Mouse (Mus musculus) heart, embryonic 13.5 days (tissue): Measurements from ENCODE around the gene Det1. TPM values are rescaled to one million over a fixed set of nuclear protein-coding genes. Genes with fewer than 3 reads are reported as not detected.

Experiments used
- ATAC-seq: fragments of 200-750 bp; cut with Nextera tagmentation; 2 replicates; pipeline ENCODE4 v1.8.0; 2017; ENCODE audit warnings: moderate TSS enrichment; ENCODE audit not compliant: insufficient number of reproducible peaks, low FRiP score, low TSS enrichment; ENCODE audit errors: extremely low read depth
- H3K27ac ChIP-seq: fragments of 300-500 bp; sonication (generic); replicated peaks from 2 replicates; pipeline ENCODE4 v1.5.1; 2015; ENCODE audit warnings: moderate library complexity, mild to moderate bottlenecking, inconsistent platforms
- H3K27me3 ChIP-seq: fragments of 300-500 bp; sonication (generic); replicated peaks from 2 replicates; pipeline ENCODE4 v1.6.1; 2015; ENCODE audit warnings: mild to moderate bottlenecking, inconsistent platforms
- H3K36me3 ChIP-seq: fragments of 300-500 bp; sonication (generic); 2 replicates; pipeline ENCODE4 v1.6.1; 2015; ENCODE audit warnings: mild to moderate bottlenecking, inconsistent platforms
- H3K4me1 ChIP-seq: fragments of 300-500 bp; sonication (generic); 2 replicates; pipeline ENCODE4 v1.6.1; 2015; ENCODE audit warnings: inconsistent platforms
- H3K4me2 ChIP-seq: fragments of 300-500 bp; sonication (generic); 2 replicates; pipeline ENCODE4 v1.6.1; 2015; ENCODE audit warnings: inconsistent platforms, mild to moderate bottlenecking, moderate library complexity
- H3K4me3 ChIP-seq: fragments of 300-500 bp; sonication (generic); 2 replicates; pipeline ENCODE4 v1.5.1; 2015; ENCODE audit warnings: moderate library complexity, mild to moderate bottlenecking, inconsistent platforms
- H3K9ac ChIP-seq: fragments of 300-500 bp; sonication (generic); 2 replicates; pipeline ENCODE4 v1.6.1; 2015; ENCODE audit warnings: inconsistent platforms, mild to moderate bottlenecking, moderate library complexity
- H3K9me3 ChIP-seq: fragments of 300-500 bp; sonication (generic); 2 replicates; pipeline ENCODE4 v1.6.1; 2016; ENCODE audit warnings: inconsistent platforms
- WGBS: fragments of 180-500 bp; shearing (Covaris S2); methylation state at CpG from one replicate; pipeline ENCODE4 v1.1.7; 2015; ENCODE audit warnings: mixed read lengths; 5-methylcytosine and 5-hydroxymethylcytosine counted together
- polyA plus RNA-seq: library from polyadenylated mRNA; unstranded; fragments of >200 nt; fragmentation: Nextera tagmentation; extraction: Ambion mirVana; gene quantifications from 2 replicates; pipeline ENCODE4 v1.2.1, GENCODE M21; 2015

Gene Det1
- polyA plus RNA-seq, 1 experiment from 2014 or later = 11.4 TPM

- no peak overlapping the region for H3K9ac ChIP-seq
- peak overlapping the region; percentile 32 for H3K4me3 ChIP-seq
- 4% methylated on average over 23 of the region's 23 CpGs for WGBS
- no peak for ATAC-seq
- H3K27ac ChIP-seq = no peak overlapping the region
- H3K9me3 ChIP-seq = no peaks in the 10 kb centered on the region
- H3K4me1 ChIP-seq = peaks cover 8% of the 10 kb centered on the region
- no peaks in the 10 kb centered on the region for H3K36me3 ChIP-seq
- H3K4me2 ChIP-seq = peak overlapping the region; percentile 59
- peaks cover 90% of the 10 kb centered on the region for H3K27me3 ChIP-seq
These were observed 35.4 kb upstream of the Det1 start for GRCm38 (mm10) chr7:78882469-78882837.

- Histone ChIP-seq H3K36me3 (no peaks in the 10 kb centered on the region), H3K9ac (no peak overlapping the region), H3K4me1 (peaks cover 8% of the 10 kb centered on the region), H3K4me3 (peak overlapping the region; percentile 32), H3K27me3 (peaks cover 88% of the 10 kb centered on the region), H3K4me2 (peak overlapping the region; percentile 59), H3K27ac (no peak overlapping the region), H3K9me3 (no peaks in the 10 kb centered on the region)
- no peak for ATAC-seq
- 27% methylated on average over 14 of the region's 16 CpGs for WGBS
These were observed 34.8 kb upstream of the Det1 start for GRCm38 (mm10) chr7:78881607-78882468.

GRCm38 (mm10) chr7:78872831-78873230 lies 25.8 kb upstream of the Det1 start:
- Histone ChIP-seq H3K4me1 (no peaks in the 10 kb centered on the region), H3K36me3 (no peaks in the 10 kb centered on the region), H3K27me3 (0 out of 2 replicates have a peak, but pooled peaks cover 9% of the 10 kb centered on the region), H3K27ac (no peak overlapping the region), H3K9ac (no peak overlapping the region), H3K9me3 (no peaks in the 10 kb centered on the region), H3K4me2 (no peak overlapping the region), H3K4me3 (no peak overlapping the region)
- WGBS = 67% methylated on average over 5 of the region's 5 CpGs
- ATAC-seq = no peak

- Histone ChIP-seq H3K4me3 (no peak overlapping the region), H3K9ac (no peak overlapping the region), H3K36me3 (no peaks in the 10 kb centered on the region), H3K9me3 (no peaks in the 10 kb centered on the region), H3K4me1 (no peaks in the 10 kb centered on the region), H3K4me2 (no peak overlapping the region), H3K27me3 (0 out of 2 replicates have a peak, but pooled peaks cover 9% of the 10 kb centered on the region), H3K27ac (no peak overlapping the region)
- no peak for ATAC-seq
- WGBS = 73% methylated on average over 6 of the region's 6 CpGs
These were observed 25.3 kb upstream of the Det1 start for GRCm38 (mm10) chr7:78872366-78872765.

GRCm38 (mm10) chr7:78868731-78869130 lies 21.7 kb upstream of the Det1 start:
- Histone ChIP-seq H3K27ac (no peak overlapping the region), H3K36me3 (no peaks in the 10 kb centered on the region), H3K9me3 (no peaks in the 10 kb centered on the region), H3K4me1 (peaks cover 6% of the 10 kb centered on the region), H3K4me3 (no peak overlapping the region), H3K9ac (no peak overlapping the region), H3K4me2 (no peak overlapping the region), H3K27me3 (no peaks in the 10 kb centered on the region)
- no peak for ATAC-seq
- 58% methylated on average over 5 of the region's 5 CpGs for WGBS

DNA sequence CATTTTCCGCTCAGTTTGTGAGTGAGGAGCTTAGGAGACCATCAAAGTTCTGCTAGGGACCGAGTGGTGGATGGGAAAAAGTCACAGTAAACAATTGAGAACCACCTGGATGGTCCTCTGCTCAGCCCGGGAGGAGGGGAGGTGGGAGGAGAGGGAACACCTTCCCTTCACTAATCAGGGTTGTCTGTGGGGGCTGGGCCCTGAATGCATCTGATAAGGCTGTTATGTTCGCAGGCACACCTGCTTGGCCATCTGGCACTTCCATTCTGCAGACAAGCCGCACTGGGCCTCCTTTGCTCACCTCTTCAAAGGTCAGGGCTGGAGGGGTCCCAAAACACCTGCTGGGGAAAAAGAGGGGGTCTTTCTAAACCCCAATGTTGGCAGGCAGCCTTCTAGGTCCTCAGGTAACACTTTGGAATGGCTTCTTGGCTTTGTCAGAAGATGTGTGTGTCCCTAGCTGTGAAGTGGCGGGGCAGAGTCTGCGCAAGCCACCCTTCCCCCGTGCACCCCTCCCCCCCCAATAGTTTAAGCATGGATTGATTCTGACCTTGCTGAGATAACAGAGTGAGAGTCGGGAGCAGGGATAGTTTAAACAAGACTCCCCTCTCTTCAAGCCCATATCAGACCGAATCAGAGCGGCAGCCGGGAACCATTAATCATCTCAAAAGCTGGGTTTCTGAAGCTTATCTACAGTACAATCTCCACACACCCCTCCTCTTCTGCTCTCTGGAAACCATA lies 18.3 kb upstream of the Det1 start:
- no peaks in the 10 kb centered on the region for H3K36me3 ChIP-seq
- H3K9me3 ChIP-seq = no peaks in the 10 kb centered on the region
- WGBS = 50% methylated on average over 12 of the region's 12 CpGs
- peaks cover 6% of the 10 kb centered on the region for H3K4me1 ChIP-seq
- ATAC-seq = no peak
- H3K9ac ChIP-seq = no peak overlapping the region
- no peaks in the 10 kb centered on the region; the same call in 1 of the 2 replicates for H3K27me3 ChIP-seq
- H3K4me2 ChIP-seq = no peak overlapping the region
- H3K4me3 ChIP-seq = no peak overlapping the region
- H3K27ac ChIP-seq = no peak overlapping the region

- no peak for ATAC-seq
- H3K9ac ChIP-seq = no peak overlapping the region
- peaks cover 2% of the 10 kb centered on the region; the same call in 1 of the 2 replicates for H3K27me3 ChIP-seq
- 34% methylated on average over 4 of the region's 4 CpGs for WGBS
- H3K9me3 ChIP-seq = no peaks in the 10 kb centered on the region
- H3K4me3 ChIP-seq = no peak overlapping the region
- H3K27ac ChIP-seq = no peak overlapping the region
- H3K4me2 ChIP-seq = no peak overlapping the region
- peaks cover 6% of the 10 kb centered on the region for H3K4me1 ChIP-seq
- no peaks in the 10 kb centered on the region for H3K36me3 ChIP-seq
These were observed 17.4 kb upstream of the Det1 start for GRCm38 (mm10) chr7:78864446-78864802.

DNA sequence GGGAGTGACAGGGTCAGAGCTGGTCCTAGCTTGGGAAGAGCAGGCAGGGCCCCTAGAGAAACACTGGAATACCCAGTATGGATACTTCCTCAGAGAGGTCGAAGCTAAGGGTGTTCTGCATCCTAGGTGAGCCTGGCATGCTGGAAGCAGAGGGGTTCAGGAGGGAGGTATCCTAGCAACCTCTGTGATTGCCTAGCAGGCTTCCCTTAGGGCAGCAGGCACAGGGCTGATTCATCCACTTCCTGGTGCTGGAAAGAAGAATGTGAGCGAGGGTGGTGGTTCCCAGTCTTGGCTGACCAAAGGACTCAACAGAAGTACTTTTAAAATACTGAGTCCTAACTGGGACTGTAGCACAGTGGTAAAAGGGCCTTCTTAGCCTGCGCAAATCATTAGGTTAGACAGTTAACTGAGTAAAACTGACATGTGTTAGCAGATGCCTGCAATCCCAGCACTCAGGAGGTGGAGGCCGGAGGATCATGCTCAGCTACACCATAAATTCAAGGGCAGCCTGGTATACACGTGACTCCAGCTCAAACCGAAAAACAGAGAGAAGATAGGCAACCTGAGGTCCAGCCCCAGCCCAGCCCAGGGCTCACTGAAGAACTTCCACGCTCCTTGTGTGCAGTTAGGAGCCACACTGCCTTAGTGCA lies 16.9 kb upstream of the Det1 start:
- Histone ChIP-seq H3K27me3 (peaks cover 7% of the 10 kb centered on the region; the same call in 1 of the 2 replicates), H3K4me2 (no peak overlapping the region), H3K9ac (no peak overlapping the region), H3K4me3 (no peak overlapping the region), H3K27ac (no peak overlapping the region), H3K36me3 (no peaks in the 10 kb centered on the region), H3K9me3 (no peaks in the 10 kb centered on the region), H3K4me1 (peaks cover 6% of the 10 kb centered on the region)
- 61% methylated on average over 7 of the region's 7 CpGs for WGBS
- no peak for ATAC-seq

- H3K27me3 ChIP-seq = peaks cover 35% of the 10 kb centered on the region
- H3K4me2 ChIP-seq = no peak overlapping the region
- no peak overlapping the region for H3K4me3 ChIP-seq
- no peak overlapping the region for H3K9ac ChIP-seq
- no peaks in the 10 kb centered on the region for H3K36me3 ChIP-seq
- WGBS = 51% methylated on average over 5 of the region's 5 CpGs
- H3K4me1 ChIP-seq = no peaks in the 10 kb centered on the region
- no peaks in the 10 kb centered on the region for H3K9me3 ChIP-seq
- ATAC-seq = no peak
- H3K27ac ChIP-seq = no peak overlapping the region
These were observed 8.1 kb upstream of the Det1 start for GRCm38 (mm10) chr7:78855044-78855655.

- Histone ChIP-seq H3K27ac (no peak overlapping the region), H3K4me1 (no peaks in the 10 kb centered on the region), H3K4me2 (no peak overlapping the region), H3K9me3 (no peaks in the 10 kb centered on the region), H3K27me3 (peaks cover 29% of the 10 kb centered on the region), H3K4me3 (no peak overlapping the region), H3K9ac (no peak overlapping the region), H3K36me3 (no peaks in the 10 kb centered on the region)
- ATAC-seq = no peak
- WGBS = 52% methylated on average over 4 of the region's 4 CpGs
These were observed 7.0 kb upstream of the Det1 start for GRCm38 (mm10) chr7:78854051-78854450.
